Mouse (Mus musculus) stomach, embryonic 14.5 days (tissue): ENCODE results near the gene Aurkc. TPM values are rescaled to one million over a fixed set of nuclear protein-coding genes. Genes with fewer than 3 reads are reported as not detected.
A peak's percentile ranks its signal among the peaks of the same experiment; 100 is the strongest.
"Not testable (repeated sequence)": the region's sequence is repeated elsewhere in the genome, so short reads cannot be mapped to it uniquely, and the experiment has no call there.

ENCODE experiments used
- ATAC-seq: fragments of 200-750 bp; cut with Nextera tagmentation; 2 replicates; pipeline ENCODE4 v1.8.0; 2017; ENCODE audit warnings: low read depth, moderate TSS enrichment; ENCODE audit not compliant: insufficient number of reproducible peaks, insufficient read depth, low FRiP score
- H3K27ac ChIP-seq: fragments of 300-500 bp; sonication (generic); 2 replicates; pipeline ENCODE4 v1.5.1; 2014; ENCODE audit warnings: mild to moderate bottlenecking, low read length, moderate library complexity, mixed read lengths
- H3K27me3 ChIP-seq: fragments of 300-500 bp; sonication (generic); 2 replicates; pipeline ENCODE4 v1.6.1; 2014; ENCODE audit warnings: low read length, control low read depth, mixed read lengths; ENCODE audit not compliant: control insufficient read depth, insufficient read depth
- H3K36me3 ChIP-seq: fragments of 300-500 bp; sonication (generic); 2 replicates; pipeline ENCODE4 v1.6.1; 2014; ENCODE audit warnings: mild to moderate bottlenecking, control low read depth, low read length, moderate library complexity, mixed read lengths; ENCODE audit not compliant: control insufficient read depth, insufficient read depth
- H3K4me1 ChIP-seq: fragments of 300-500 bp; sonication (generic); 2 replicates; pipeline ENCODE4 v1.6.1; 2014; ENCODE audit warnings: low read length, control low read depth, mixed read lengths; ENCODE audit not compliant: control insufficient read depth, insufficient read depth
- H3K4me2 ChIP-seq: fragments of 300-500 bp; sonication (generic); replicated peaks from 2 replicates; pipeline ENCODE4 v1.6.1; 2014; ENCODE audit warnings: low read depth, low read length, control low read depth
- H3K4me3 ChIP-seq: fragments of 300-500 bp; sonication (generic); 2 replicates; pipeline ENCODE4 v1.5.1; 2014; ENCODE audit warnings: low read depth, low read length, control low read depth
- H3K9ac ChIP-seq: fragments of 300-500 bp; sonication (generic); replicated peaks from 2 replicates; pipeline ENCODE4 v1.6.1; 2014; ENCODE audit warnings: low read depth, mild to moderate bottlenecking, control low read depth, low read length, moderate library complexity, mixed read lengths
- H3K9me3 ChIP-seq: fragments of 300-500 bp; sonication (generic); 2 replicates; pipeline ENCODE4 v1.6.1; 2016; ENCODE audit warnings: low read depth, low read length, control low read depth; ENCODE audit not compliant: control insufficient read depth
- WGBS: fragments of 180-500 bp; shearing (Covaris S2); extraction: QIAGEN DNeasy Blood & Tissue Kit; methylation state at CpG from one replicate; pipeline ENCODE4 v1.1.7; 2014; 5-methylcytosine and 5-hydroxymethylcytosine counted together
- polyA plus RNA-seq: library from polyadenylated mRNA; unstranded; fragments of >200 nt; fragmentation: Nextera tagmentation; extraction: Ambion mirVana; gene quantifications from 2 replicates; pipeline ENCODE4 v1.2.1, GENCODE M21; 2014

The Aurkc gene
- polyA plus RNA-seq, 1 experiment from 2014 or later: not detected

DNA sequence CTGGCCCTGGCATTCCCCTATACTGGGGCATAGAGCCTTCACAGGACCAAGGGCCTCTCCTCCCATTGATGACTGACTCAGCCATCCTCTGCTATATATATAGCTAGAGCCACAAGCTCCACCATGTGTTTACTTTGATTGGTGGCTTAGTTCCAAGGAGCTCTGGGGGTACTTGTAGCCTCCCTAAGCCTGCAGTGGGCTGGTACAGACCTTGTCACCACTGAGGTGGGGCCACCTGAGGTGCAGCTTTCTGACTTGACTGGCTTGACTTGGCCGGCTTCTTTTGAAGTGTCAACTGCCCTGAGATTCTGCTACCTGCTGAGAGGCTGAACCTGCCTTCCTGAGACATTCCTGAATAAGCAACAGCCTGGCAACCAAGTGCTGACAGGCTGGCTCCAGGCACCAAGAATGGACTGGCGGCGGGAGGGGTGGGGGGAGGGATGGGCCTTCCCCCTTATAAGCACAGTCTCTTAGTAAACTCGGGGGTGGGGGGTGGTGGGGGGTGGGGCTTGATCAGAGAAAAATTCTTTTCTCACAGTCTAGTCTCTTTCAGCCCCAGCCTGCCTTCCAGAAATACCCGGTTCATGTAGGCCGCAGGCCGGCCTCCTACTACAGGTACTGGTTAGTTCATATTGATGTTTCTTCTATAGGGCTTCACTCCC is 54.7 kb downstream of the Aurkc start:
- WGBS: 53% methylated on average over 7 of the region's 7 CpGs
- H3K9ac ChIP-seq, H3K27ac ChIP-seq, H3K4me1 ChIP-seq, H3K4me2 ChIP-seq, H3K4me3 ChIP-seq, H3K36me3 ChIP-seq, H3K27me3 ChIP-seq, H3K9me3 ChIP-seq: not testable (repeated sequence)
- peak; percentile 65 for ATAC-seq

Other genes with a start within 250 kb of the Aurkc start
- gene Zfp954, start 126.2 kb downstream of the Aurkc start, polyA plus RNA-seq: 14.7 and 16.2 TPM in 2 replicates
- 1.8 and 2.6 TPM in 2 replicates for gene Zfp773, start 141.5 kb downstream of the Aurkc start, polyA plus RNA-seq
- 3.7 and 4.8 TPM in 2 replicates for gene Zfp418, start 176.0 kb downstream of the Aurkc start, polyA plus RNA-seq
- 7.0 and 7.8 TPM in 2 replicates for gene Zfp772, start 214.7 kb downstream of the Aurkc start, polyA plus RNA-seq